Mouse (Mus musculus) thymus, adult 2 months (tissue): ENCODE measurements around the gene Mbtd1.

Source experiments
- CTCF ChIP-seq: fragments of 200-500 bp; IDR thresholded peaks from 2 replicates; pipeline ENCODE4 v1.5.1; 2012; ENCODE audit warnings: mild to moderate bottlenecking, control low read depth, low read length, moderate library complexity, borderline replicate concordance; ENCODE audit not compliant: control insufficient read depth, poor library complexity, insufficient read depth; ENCODE audit errors: extremely low read depth
- POLR2A ChIP-seq: fragments of 200-500 bp; IDR thresholded peaks from 2 replicates; pipeline ENCODE4 v1.6.1; 2012; ENCODE audit warnings: mild to moderate bottlenecking, low read length, control low read depth, moderate library complexity; ENCODE audit not compliant: control insufficient read depth, poor library complexity, insufficient read depth; ENCODE audit errors: extremely low read depth

- TF ChIP-seq CTCF: no peak; the same call in 1 of the 2 replicates
- peak; percentile 81; the same call in 1 of the 2 replicates for TF ChIP-seq POLR2A
Measured at GRCm38 (mm10) chr11:93995720-93996305, 110.2 kb downstream of the Mbtd1 start, which contains the start of gene Spag9.
